Mouse (Mus musculus): ENCODE measurements around the gene Mrln. TPM values are rescaled to one million over a fixed set of nuclear protein-coding genes. Genes with fewer than 3 reads are reported as not detected.

Gene Mrln
- polyA plus RNA-seq, 1 experiment from 2014 or later, result 12.7 TPM

- H3K27me3 ChIP-seq, result no peaks in the 10 kb centered on the region
- H3K27ac ChIP-seq, result no peak overlapping the region
- no peak overlapping the region for H3K4me3 ChIP-seq
- no peaks in the 10 kb centered on the region for H3K4me1 ChIP-seq
- WGBS, result 72% methylated on average over 3 of the region's 3 CpGs
- no peaks in the 10 kb centered on the region for H3K36me3 ChIP-seq
- ATAC-seq (ENCODE audit: insufficient number of reproducible peaks, insufficient read depth, low FRiP score, low TSS enrichment), result no peak
- H3K4me2 ChIP-seq (replicated peaks), result no peak overlapping the region
- no peaks in the 10 kb centered on the region for H3K9me3 ChIP-seq
- H3K9ac ChIP-seq, result no peak overlapping the region
Observed at GRCm38 (mm10) chr10:70262051-70262450, 57.6 kb downstream of the Mrln start.

- WGBS, result 88% methylated on average over 4 of the region's 4 CpGs
- Histone ChIP-seq H3K36me3 (no peaks in the 10 kb centered on the region), H3K27ac (no peak overlapping the region), H3K9me3 (no peaks in the 10 kb centered on the region), H3K27me3 (no peaks in the 10 kb centered on the region), H3K4me3 (no peak overlapping the region), H3K4me2 (replicated peaks) (no peak overlapping the region), H3K4me1 (no peaks in the 10 kb centered on the region), H3K9ac (no peak overlapping the region)
- ATAC-seq (ENCODE audit: insufficient number of reproducible peaks, insufficient read depth, low FRiP score, low TSS enrichment), result no peak
Observed at GRCm38 (mm10) chr10:70263681-70264189, 59.3 kb downstream of the Mrln start.

GRCm38 (mm10) chr10:70264337-70265036, 60.0 kb downstream of the Mrln start:
- H3K4me1 ChIP-seq, result no peaks in the 10 kb centered on the region
- no peak overlapping the region for H3K9ac ChIP-seq
- 88% methylated on average over 9 of the region's 9 CpGs for WGBS
- no peak overlapping the region for H3K27ac ChIP-seq
- H3K4me2 ChIP-seq (replicated peaks), result no peak overlapping the region
- no peaks in the 10 kb centered on the region for H3K9me3 ChIP-seq
- H3K27me3 ChIP-seq, result no peaks in the 10 kb centered on the region
- H3K36me3 ChIP-seq, result no peaks in the 10 kb centered on the region
- no peak for ATAC-seq (ENCODE audit: insufficient number of reproducible peaks, insufficient read depth, low FRiP score, low TSS enrichment)
- H3K4me3 ChIP-seq, result no peak overlapping the region

- Histone ChIP-seq H3K36me3 (no peaks in the 10 kb centered on the region), H3K27ac (no peak overlapping the region), H3K4me1 (no peaks in the 10 kb centered on the region), H3K4me2 (replicated peaks) (no peak overlapping the region), H3K27me3 (no peaks in the 10 kb centered on the region), H3K9me3 (no peaks in the 10 kb centered on the region), H3K4me3 (no peak overlapping the region), H3K9ac (no peak overlapping the region)
- WGBS, result 84% methylated on average over 6 of the region's 6 CpGs
- ATAC-seq (ENCODE audit: insufficient number of reproducible peaks, insufficient read depth, low FRiP score, low TSS enrichment), result no peak
Observed at GRCm38 (mm10) chr10:70266501-70266900, 62.0 kb downstream of the Mrln start.

- Histone ChIP-seq H3K36me3 (no peaks in the 10 kb centered on the region), H3K4me3 (no peak overlapping the region), H3K9me3 (no peaks in the 10 kb centered on the region), H3K4me2 (replicated peaks) (no peak overlapping the region), H3K4me1 (no peaks in the 10 kb centered on the region), H3K27me3 (no peaks in the 10 kb centered on the region), H3K9ac (no peak overlapping the region), H3K27ac (no peak overlapping the region)
- 79% methylated on average over 23 of the region's 23 CpGs for WGBS
- no peak for ATAC-seq (ENCODE audit: insufficient number of reproducible peaks, insufficient read depth, low FRiP score, low TSS enrichment)
Observed at GRCm38 (mm10) chr10:70268581-70269446, 64.3 kb downstream of the Mrln start.

Other genes with a start within 250 kb of the Mrln start
- 14.4 and 16.0 TPM in 2 replicates for gene Ccdc6, start 107.5 kb upstream of the Mrln start, polyA plus RNA-seq (2016; fragmentation: Nextera tagmentation; extraction: Ambion mirVana)
- gene Slc16a9, start 40.4 kb downstream of the Mrln start, polyA plus RNA-seq (2016; fragmentation: Nextera tagmentation; extraction: Ambion mirVana), result 1.4 and 1.9 TPM in 2 replicates
- 12.8 and 14.1 TPM in 2 replicates for gene Fam13c, start 235.8 kb downstream of the Mrln start, polyA plus RNA-seq (2016; fragmentation: Nextera tagmentation; extraction: Ambion mirVana)

Data from embryonic facial prominence, embryonic 12.5 days (tissue).